Mouse (Mus musculus): Measurements from ENCODE around the gene Srm.

Srm gene

DNA sequence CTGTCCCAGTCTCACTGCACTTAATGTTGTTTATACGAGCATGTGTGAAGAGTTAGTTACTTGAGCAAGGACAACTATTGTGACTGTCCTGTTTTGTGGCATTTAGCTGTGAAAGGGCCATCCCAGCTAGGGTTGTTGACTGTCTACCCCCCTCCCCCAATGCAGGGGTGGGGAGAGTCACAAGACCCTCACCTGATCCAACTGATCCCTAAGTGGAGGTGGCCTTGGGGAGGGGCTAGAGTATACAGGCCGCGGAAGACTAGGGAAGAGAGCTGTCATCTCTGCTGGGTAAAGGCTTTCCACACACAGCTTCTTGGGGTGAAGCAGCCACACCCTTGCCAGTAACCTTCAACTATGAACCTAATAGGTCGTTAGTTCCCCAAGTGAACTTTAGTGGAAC, 9.0 kb downstream of the Srm start:
- DNase-seq (ENCODE audit: extremely low read depth, insufficient read length, low spot score) = no peak

DNA sequence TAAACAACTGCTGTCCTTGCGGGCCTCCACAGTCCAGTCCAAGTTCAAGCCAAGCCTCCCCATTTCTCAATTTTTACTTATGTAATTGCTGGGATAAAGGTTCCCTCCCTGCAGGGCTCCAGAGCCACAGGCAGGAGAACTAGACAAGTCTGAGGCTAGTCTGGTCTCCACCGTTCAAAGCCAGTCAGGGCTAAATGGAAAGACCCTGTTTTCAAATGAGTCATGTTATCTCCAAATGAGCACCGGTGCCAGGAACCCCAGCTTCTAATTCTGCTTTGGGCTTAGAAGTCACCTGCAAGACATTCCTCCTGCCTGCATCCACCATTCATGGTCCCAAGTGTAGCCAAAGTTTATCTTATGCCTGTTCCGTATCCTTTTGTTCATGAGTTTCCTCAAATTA, 10.6 kb downstream of the Srm start:
- no peak for DNase-seq (ENCODE audit: extremely low read depth, insufficient read length, low spot score)

DNA sequence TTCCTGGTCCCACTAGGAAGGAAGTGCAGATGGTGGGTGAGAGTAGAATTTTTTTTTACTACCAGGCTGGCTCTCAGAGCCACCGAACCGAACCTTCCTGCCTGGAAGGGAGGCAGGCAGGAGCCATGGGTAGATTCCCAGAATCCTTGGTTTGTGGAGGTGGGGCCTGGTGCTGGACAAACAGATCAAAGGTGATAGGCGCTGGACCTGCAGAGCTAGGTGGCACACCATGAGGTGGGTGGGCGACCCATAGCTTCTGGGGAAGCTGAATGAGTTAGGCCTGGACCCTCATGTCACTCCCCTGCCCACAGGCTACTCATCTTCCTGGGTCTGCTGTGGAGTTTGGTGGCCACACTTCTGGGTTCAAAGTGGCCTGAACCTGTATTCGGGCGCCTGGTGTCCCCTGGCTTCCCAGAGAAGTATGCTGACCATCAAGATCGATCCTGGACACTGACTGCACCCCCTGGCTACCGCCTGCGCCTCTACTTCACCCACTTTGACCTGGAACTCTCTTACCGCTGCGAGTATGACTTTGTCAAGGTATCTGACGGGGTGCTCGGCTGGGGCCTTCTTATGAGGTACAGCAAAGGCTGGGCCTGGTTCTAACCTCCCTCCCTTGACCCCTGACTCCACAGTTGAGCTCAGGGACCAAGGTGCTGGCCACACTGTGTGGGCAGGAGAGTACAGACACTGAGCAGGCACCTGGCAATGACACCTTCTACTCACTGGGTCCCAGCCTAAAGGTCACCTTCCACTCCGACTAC, 11.2 kb downstream of the Srm start, which contains the start of gene Masp2:
TSS of gene Masp2 (plus strand) at position 198 of the 764 bp plus-strand sequence.
- DNase-seq (ENCODE audit: extremely low read depth, insufficient read length, low spot score) = no peak

DNA sequence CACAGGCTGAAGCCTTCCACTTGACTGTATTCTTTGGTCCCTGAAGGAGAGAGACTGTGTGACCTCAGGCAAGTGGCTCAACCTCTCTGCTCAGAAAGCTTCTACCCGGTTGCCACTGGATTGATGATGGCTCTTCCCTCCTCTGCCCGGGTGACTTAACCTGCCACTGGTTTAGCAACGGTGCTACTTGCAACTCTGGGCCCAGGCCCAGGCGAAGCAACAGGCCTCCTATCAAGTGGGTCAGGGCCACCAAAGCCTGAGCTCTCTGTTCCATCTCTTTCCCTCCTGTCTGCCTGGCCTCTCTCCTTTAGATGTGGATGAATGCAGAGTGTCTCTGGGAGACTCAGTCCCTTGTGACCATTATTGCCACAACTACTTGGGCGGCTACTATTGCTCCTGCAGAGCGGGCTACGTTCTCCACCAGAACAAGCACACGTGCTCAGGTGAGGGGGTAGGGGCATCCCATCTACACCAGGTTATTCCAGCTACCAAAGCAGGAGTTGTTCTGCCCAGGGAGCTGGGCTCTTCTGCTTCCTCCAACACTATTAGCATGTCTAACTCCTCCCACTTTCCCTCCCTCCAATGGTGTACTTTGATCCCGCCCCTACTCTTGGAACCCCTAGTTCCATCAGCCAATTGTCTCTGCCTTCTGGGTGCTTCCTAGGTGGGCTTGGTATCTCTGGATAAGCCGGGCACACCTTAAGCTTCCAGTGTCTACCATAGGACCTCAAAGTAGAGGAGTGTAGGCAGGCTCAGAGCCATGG, 12.3 kb downstream of the Srm start:
- no peak for DNase-seq (ENCODE audit: extremely low read depth, insufficient read length, low spot score)

DNA sequence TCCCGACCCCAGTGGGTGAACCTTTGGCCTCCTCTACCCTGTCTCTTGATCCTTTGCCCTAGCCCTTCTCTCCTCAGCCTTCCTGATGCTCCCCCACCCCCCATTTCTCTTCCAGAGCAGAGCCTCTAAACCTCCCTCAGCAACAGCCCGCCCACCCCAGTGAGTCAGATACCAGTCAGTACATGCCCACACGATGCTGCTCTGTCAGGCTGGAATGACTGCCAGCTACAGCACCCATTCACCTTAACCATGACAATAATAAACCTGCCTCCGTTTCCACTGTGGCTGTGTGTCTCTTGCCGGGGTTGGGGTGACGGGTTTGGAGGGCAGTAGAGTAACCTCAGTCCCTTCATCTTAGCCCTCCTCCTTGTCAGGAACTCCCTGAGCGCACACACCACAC, 12.8 kb downstream of the Srm start:
- no peak for DNase-seq (ENCODE audit: extremely low read depth, insufficient read length, low spot score)

DNA sequence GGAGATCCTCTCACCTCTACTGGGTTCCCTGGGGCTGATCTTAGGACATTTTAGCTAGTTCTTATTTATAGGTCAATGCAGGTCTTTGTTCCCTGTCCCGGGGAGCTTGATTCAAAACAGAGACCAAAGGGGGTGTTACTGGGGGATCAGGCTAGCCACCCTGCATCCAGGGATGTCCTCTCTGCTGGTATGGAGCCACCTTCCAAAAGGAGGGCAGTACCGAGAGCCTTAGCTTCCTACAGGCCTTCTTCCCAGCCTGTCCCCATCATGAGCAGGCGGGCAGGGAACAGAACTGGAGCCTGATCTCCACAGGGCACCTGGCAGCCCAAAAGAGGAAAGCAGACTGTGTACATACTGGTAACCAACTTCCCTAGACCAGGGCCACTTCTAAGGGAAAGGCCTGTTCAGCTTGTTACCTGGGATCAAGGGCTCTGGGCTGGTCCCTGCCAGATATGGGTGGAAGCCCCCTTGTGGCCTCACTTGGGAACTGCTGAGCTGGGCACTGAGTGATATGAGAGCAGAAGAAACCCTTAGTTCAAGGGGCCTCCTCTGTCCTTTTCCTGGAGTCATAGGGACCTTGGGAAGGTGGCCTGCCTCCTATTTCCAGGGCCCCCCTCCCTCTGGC, 13.3 kb downstream of the Srm start:
- DNase-seq (ENCODE audit: extremely low read depth, insufficient read length, low spot score) = peak; percentile 30

DNA sequence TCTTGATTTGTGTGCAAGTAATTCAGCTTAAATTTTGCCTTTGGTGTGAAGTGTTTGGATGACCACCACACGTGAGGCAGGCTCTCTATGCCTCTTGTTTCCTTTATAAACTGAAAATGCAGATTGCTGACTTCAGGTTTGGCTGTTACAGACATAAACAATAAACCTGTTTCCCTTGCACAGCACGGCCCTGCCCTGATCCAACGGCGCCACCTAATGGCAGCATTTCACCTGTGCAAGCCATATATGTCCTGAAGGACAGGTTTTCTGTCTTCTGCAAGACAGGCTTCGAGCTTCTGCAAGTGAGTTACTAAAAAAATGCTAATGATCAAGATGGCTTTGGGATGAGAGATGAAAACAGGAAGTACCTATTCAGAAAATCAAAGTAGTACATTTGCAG, 16.5 kb downstream of the Srm start:
- peak; percentile 38 for DNase-seq (ENCODE audit: extremely low read depth, insufficient read length, low spot score)

DNA sequence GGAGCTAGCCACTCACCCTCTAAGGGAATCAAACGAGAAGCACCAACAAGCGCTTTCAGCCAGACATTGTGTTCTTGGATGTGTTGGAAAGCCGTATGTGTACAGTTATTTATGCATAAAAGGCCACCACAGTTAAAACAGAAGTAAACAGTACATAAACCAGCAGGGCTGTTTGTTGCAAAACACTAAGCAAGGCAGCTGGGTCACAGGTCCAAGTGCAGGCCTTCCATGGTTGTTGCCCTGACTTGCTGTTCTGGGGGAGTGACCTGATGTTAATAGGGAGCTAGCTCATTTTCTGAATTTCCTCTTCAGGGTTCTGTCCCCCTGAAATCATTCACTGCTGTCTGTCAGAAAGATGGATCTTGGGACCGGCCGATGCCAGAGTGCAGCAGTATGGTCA, 18.5 kb downstream of the Srm start:
- DNase-seq (ENCODE audit: extremely low read depth, insufficient read length, low spot score) = no peak

DNA sequence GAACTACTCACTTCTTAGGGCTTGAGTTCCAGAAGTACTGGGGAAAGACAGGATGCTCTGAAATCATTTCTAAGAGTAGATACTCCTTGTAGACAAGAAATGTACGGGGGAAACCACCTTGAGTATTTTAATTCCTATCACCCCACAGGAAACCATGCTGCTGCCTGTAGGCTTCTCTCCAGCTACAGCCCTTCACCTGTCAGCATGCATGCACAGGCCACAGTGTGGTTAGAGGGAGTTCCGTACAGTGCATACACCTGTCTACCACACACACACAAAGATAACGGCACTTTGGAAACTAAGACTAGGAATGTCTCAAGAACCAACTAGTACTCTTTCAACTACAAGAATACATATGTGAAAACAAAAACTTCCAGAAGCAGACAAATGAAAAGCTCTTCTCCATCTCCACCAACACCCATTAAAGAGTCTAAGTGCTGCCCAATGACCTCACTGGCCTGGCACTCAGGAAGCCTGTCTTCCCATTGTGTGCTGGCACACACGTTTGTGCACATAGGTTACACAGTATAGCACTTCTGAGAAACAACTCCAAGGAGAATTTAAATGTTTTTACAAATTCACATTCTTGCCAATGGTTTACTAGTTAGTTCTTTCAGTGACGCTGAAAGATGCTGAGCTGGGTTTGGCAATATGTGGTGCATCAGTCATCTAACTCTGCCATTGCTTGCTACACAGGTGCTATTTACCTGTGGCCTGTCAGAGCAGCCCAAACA, 19.5 kb downstream of the Srm start:
- DNase-seq (ENCODE audit: extremely low read depth, insufficient read length, low spot score) = no peak

DNA sequence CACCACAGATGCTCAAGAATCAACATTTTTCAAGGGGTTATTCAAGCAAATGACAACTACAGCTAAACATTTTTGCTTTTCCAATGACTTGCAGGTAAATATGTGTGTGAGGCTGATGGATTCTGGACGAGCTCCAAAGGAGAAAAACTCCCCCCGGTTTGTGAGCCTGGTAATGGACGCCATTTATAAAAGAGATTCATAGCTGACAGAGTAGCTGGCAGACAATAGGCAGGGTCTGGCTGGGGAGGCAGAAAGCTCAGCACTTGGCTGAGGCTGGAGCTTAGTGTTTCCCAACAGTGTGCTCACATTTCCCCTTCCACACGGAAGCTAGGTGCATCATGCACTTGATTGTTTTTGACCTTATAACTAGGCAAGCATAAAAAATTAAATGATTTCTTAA, 21.3 kb downstream of the Srm start:
- DNase-seq (ENCODE audit: extremely low read depth, insufficient read length, low spot score) = no peak

DNA sequence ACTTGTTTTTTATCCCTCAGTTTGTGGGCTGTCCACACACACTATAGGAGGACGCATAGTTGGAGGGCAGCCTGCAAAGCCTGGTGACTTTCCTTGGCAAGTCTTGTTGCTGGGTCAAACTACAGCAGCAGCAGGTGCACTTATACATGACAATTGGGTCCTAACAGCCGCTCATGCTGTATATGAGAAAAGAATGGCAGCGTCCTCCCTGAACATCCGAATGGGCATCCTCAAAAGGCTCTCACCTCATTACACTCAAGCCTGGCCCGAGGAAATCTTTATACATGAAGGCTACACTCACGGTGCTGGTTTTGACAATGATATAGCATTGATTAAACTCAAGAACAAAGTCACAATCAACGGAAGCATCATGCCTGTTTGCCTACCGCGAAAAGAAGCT, 22.4 kb downstream of the Srm start:
- no peak for DNase-seq (ENCODE audit: extremely low read depth, insufficient read length, low spot score)

DNA sequence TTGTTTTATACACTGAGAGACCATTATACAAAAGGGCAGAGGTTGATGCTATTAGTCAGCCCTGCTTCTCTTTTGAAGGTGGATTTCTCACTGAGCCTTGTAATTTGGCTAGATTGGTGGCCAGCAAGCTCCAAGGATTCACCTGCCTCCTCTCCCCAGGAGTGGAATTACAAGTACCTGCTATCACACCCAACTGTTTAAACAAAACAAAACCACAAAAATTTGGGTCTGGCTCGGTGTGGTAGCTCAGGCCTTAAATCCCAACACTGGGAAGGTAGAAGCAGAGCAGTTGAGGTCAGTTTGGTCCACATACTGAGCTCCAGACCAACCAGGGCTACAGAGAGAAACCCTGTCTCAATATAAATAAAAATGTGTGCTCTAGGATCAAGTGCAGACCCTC, 28.5 kb downstream of the Srm start:
- DNase-seq (ENCODE audit: extremely low read depth, insufficient read length, low spot score) = no peak

DNA sequence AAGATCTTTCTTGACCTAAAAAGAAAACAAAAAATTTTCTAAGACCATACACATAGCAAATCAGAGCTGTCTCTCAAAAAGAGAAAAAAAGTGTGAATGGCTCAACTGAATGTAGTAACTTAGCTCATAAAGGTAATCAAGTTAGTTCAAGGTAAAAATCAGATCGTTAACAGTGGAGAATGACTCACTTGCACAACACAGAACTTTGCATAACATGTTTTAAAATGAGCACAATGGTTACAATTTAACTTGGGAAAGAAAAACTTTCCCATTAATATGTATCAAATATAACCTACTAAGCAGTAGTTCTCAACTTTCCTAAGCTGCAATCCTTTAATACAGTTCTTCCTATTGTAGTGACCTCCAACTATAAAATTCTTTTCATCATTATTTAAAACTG, 29.4 kb downstream of the Srm start:
- DNase-seq (ENCODE audit: extremely low read depth, insufficient read length, low spot score) = no peak

DNA sequence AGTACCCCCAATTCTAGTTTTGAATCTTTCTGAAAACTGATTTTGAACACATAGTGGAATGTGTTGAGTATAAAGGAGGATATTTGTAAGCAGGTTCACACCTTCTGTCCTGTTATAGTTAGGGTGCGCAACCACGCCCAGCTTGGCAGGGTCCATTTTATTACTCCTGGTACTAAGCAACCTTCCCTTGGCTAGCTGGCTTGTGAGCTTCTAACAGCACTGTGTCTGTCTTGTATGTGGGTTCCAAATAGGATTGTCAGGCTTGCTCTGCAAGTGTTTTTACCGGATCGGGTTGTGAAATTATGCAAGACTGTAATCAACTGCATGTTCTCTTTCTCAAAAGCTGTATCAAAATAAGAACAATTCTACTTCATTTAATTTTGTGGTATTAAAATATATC, 31.2 kb downstream of the Srm start:
- DNase-seq (ENCODE audit: extremely low read depth, insufficient read length, low spot score) = no peak

DNA sequence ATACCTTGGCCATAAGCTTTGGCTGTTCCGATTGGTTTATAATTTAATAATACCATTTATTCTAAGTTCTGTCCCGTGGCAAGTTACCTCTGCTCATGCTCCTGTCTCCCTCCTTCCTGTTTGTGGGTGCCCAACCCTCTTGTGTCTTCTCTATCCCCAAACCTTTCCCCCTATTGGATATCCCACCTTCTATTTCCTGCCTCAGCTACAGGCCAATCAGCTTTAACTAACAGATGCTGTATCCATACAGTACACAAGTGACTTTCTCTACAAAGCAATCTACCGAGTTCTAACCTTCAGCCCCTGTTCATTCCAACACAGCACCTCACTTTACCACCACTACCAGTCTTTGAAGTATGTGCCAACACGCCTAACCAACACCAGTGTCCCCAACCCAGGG, 32.3 kb downstream of the Srm start:
- no peak for DNase-seq (ENCODE audit: extremely low read depth, insufficient read length, low spot score)

DNA sequence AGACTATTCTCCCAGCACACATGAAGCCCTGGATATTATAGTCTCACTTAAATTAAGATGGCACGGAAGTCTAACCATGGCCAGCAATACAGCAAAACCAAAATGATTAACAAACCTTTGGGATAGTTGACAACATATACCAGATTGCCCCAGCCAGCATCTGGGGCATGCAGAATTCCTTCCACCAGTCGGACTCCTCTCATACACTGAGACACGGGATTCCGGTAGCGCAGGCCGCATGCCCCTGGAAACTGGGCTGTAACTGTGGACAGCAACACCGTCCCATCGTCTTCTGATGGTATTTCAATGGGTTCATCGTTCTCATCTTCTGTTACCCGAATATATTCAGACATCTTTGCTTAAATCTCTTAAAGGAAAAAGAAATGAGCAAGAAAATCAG, 33.7 kb downstream of the Srm start:
- no peak for DNase-seq (ENCODE audit: extremely low read depth, insufficient read length, low spot score)

DNA sequence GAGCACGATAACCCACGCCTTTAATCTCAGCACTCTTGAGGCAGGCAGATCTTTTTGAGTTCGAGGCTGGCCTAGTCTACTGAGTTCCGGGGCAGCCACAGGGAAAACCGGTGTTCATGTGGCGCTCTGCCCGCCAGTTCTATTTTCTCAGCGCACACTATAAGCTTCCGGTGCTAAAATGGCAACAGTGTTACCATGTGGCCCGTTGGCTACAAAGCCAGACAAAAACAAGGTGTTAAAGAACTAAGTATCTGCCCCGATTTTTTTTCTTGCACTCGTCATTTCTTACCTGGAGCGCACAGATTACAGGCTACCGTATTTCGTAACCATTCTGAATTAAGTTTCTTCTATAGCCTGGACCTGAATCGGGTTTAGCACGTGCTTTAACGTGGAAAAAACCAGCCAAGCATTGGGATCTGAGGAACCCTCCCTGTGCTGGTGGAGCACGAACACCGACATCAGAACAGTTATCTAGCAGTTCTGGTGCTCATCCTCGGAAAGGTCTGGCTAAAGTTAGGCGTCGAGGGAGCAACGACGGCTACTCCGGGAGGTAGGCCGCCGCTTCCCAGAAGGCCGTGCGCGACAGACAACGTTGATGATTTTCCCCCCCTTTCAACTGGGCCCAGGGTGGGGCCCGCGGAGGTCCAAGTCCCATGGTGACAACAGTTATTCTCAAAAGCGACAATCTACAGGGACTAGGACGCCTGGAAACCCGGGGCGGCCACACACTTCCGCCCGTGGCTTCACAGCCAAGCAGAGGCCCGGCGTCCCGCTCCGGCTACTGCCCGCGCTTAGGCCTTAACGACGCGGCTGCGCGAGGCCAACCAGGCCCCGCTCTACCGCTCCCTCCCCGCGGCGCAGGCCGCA, 34.7 kb downstream of the Srm start:
- DNase-seq (ENCODE audit: extremely low read depth, insufficient read length, low spot score) = peak; percentile 83

DNA sequence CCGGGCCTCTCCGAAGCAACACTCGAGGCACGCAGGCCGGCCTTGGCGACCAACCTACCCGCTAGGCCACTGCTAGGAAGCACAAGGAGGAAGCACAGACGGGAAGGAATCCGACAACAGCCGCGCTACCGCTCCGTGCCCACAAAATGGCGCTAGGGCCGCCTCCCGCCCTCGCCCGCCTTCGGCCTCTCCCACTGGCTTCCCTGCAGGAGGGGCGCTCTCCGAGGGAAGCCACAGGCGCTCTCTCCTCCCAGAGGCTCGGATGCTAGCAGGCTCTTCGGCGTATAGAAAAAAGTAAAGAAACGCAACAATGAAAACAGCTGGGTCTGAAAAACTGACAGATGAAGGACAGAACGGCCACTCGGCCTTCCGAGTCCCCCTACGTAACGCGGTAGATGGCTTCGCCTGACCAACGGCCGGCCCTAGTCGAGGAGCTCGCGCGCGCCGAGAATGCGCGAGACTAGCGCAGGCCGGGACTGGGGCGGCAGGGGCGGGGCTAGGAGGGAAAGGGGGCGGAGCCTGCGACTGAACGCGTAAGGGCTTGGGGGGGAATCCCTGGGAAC, 35.4 kb downstream of the Srm start, which contains the start of gene Tardbp:
TSS of gene Tardbp (minus strand) at position 397 of the 563 bp plus-strand sequence.
- peak; percentile 91 for DNase-seq (ENCODE audit: extremely low read depth, insufficient read length, low spot score)

DNA sequence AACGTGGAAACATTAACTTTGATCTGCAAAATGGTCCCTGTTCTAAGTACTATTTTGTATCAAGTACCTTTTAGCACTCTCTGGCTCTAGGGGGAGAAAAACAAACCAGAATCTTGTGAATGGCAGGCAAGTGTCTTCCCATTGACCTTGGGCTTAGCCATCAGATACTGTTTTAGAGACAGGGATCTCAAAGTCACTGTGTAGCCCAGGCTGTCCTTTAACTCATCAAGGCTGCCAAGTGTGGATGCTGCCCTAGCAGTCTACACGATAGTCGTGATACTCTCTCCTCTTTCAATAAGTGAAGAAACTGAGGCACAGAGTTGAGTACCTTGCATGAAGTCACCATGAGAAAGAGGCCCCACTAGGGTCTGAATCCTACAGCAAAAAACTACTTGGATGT, 35.9 kb downstream of the Srm start:
- no peak for DNase-seq (ENCODE audit: extremely low read depth, insufficient read length, low spot score)
